Mouse (Mus musculus): ENCODE measurements around the gene Cmtr1.

Gene Cmtr1

GRCm38 (mm10) chr17:29669936-29670335 is 9.5 kb downstream of the Cmtr1 start:
- no peak for DNase-seq (ENCODE audit: low spot score)

- DNase-seq (ENCODE audit: low spot score): no peak
These were observed 10.6 kb downstream of the Cmtr1 start for GRCm38 (mm10) chr17:29671021-29671420.

GRCm38 (mm10) chr17:29673325-29673724 is 12.9 kb downstream of the Cmtr1 start:
- no peak for DNase-seq (ENCODE audit: low spot score)

- DNase-seq (ENCODE audit: low spot score): no peak
These were observed 18.1 kb downstream of the Cmtr1 start for GRCm38 (mm10) chr17:29678526-29678925.

DNA sequence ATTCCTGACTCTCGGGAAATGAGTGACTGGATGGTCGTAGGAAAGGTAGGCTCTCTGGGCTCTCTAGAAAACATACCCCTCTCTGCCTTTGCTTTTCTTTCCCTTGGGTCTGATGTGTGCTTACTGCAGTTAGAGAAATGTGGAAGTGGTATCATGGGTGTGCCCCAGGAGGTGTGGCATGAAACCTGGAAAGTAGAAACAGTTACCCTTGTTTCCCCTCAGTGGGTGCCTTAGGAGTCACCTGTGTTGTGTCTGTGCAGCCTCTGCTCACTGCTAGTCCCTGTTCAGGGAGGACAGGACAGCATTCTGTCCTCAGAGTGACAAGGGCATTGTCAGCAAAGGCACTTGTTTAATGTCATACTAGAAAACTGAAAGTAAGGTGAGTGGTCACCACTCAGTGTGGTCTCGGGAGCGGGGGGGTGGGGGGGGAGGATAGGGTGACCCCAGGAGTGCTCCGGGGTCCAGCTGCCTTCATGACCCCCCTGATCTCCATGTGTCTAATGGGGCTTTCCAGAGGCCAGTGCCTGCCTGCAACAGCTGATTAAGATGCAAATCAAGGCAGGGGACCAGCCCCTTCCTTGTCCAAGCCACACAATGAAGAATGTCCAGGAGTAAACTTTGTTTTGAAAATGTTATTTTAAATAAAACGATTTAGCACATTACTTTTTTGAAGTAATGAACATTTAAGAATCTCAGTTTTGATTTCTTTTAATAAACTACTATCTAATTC is 18.8 kb downstream of the Cmtr1 start:
- no peak for DNase-seq (ENCODE audit: low spot score)

DNA sequence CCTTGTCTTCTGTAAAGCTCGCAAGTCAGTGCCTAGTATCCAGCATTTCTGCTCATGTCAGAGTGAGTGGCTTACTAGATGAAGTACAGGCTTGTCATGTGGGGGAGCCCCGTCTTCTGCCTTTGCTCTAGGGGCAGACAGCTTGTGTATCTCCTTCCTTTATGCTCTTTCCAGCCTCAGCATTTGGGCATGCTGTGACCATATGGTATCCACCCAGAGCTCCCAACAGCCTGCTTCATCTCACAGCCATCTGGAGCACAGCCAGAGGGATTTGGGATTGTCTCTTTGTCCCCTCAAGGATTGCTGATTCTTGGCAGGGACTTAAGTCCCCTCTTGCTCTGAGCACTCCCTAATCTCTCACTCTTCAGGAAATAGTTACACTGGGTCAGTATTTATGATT is 19.8 kb downstream of the Cmtr1 start:
- no peak for DNase-seq (ENCODE audit: low spot score)

DNA sequence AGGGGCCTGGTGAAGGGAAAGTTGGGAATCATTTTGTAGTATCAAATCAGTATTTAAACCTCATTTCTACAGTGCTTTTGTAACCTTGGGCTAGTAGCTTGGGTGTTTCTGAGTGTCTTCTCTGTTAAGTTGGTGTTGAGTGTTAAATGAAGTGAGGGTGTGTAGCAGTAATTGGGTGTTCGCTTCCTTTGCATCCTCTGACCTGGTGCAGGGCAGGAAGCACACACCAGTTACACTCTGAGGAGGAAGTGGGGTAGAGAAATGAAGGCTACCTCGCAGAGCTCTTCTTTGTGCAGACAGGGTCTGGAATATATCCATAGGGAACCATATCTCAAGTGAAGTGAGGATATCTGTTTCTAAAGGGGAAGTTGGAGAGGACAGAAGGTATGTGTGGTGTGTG is 20.5 kb downstream of the Cmtr1 start:
- no peak for DNase-seq (ENCODE audit: low spot score)

DNA sequence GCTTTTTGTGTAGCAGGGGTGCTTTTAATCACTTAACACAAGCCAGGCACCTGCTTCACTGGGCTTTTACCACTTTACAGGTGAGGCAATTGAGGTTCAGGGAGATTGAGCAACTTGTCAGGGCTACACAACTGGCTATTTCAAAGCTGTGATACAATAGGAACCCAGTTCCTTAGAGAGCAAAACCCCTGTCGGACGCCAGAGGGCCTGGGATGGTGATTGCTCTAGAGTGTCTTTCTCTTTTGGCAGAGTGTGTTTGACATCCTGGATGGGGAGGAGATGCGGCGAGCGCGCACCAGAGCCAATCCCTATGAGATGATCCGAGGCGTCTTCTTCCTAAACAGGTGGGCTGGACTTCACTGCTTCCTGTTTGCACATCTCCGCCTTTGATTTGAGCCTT is 21.3 kb downstream of the Cmtr1 start:
- DNase-seq (ENCODE audit: low spot score): no peak

DNA sequence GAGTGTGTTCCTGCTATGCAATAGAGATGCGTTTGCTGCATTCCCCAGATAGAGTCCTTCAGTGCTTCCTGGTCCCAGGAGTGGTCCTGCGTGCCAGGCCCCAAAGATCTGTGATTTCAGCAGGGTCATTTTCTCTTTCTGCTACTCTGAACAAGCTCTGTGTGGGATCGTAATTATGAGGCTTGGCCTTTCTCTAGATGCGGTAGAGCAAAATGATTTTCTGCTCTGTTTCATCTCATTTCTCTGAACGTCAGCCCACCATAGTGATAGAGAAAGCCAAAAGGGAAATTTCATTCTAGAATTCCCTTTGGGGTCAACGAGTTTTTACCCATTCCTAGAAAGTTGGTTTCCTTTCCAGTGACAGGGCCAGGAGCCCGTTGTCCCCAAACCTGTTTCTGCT is 21.9 kb downstream of the Cmtr1 start:
- no peak for DNase-seq (ENCODE audit: low spot score)

DNA sequence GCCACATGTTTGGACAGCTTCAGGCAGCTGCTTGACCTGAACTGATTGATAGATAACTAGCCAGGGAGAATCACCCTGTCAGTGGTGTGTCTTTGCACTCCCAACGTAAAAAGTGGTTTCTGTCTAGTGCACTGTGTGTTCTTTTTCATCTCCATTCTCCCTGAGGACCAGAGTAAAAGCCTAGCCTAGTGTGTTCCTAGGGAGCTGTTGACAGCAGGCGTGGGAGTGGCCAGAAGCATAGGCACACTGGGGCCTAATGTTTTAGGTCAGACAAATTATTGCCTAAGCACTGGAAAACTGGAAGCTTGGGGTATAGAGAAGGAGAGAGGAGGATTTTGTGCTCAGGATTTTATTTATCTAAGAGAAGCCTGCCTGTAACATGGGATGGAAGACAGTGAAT is 22.7 kb downstream of the Cmtr1 start:
- DNase-seq (ENCODE audit: low spot score): no peak

DNA sequence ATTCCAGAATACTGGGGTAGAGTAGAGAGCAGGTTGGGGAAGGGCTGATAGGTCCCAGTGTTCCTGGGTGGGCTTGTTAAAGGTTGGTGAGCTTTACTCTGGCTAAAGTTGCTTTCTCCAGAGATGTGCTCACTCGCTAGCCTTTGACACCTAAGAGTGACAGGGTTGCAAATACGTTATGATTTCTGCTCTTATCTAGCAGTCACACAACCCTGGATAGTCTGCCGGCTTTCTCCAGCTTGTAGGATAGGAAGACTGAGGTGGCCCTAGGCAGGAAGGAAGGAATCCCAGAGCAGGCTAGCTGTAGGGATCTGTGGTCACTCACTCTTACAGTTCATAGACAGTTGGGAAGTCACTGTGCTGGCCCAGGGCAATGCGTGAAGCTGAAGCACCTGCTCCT is 23.9 kb downstream of the Cmtr1 start:
- DNase-seq (ENCODE audit: low spot score): no peak

DNA sequence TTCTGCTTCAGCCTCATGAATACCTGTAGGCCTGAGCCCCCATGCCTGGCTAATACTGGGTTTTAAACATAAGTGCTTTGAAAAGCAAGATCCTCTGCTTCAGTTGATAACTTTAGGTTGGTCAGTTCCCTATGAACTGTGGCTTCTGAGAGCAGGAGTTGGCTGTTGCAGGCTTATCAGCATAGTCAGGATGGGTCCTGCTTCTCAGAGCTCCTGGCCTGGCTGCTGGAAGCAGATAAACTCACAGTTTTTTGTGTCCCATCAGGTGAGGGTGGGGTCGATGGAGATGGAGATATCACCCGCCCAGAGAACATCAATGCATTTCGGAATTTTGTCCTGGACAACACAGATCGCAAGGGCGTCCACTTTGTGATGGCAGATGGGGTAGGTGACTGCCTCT is 26.4 kb downstream of the Cmtr1 start:
- DNase-seq (ENCODE audit: low spot score): no peak

- no peak for DNase-seq (ENCODE audit: low spot score)
These were observed 27.0 kb downstream of the Cmtr1 start for GRCm38 (mm10) chr17:29687373-29687772.

GRCm38 (mm10) chr17:29688610-29689009 is 28.2 kb downstream of the Cmtr1 start:
- no peak for DNase-seq (ENCODE audit: low spot score)

DNA sequence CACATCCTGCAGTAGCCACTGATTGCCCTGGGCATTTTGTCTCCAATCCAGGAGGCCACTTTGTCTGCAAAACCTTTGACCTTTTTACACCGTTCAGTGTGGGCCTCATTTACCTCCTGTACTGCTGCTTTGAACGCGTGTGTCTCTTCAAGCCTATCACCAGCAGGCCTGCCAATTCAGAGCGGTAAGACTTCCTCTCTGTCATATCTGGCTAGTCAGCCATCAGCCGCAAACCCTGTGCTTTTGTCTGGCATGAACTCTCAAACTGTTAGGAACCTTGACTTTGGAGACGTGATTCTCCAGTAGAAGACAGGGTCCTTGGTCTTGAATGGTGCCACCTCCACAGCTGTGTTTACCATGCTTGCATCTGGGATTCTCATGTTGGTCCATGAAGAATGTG is 29.9 kb downstream of the Cmtr1 start:
- no peak for DNase-seq (ENCODE audit: low spot score)

DNA sequence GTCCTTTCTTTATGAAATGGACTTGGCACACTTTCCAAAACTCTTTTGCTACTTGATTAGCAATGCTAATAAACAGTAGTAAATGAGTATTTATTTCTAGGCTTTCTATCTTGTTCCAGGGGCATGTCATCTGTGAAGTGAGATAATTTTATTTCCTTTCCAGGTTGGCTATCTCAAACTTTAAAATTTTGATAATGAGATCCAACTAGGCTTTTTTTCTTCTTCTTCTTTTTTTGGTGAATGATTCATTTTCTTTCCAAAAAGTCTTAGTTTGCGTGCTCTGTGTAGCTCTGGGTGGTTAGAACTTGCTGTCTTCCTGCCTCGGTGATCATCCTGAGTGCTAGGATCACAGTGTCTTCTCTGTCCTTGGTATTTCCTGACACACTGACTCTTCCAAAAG is 32.4 kb downstream of the Cmtr1 start:
- no peak for DNase-seq (ENCODE audit: low spot score)

DNA sequence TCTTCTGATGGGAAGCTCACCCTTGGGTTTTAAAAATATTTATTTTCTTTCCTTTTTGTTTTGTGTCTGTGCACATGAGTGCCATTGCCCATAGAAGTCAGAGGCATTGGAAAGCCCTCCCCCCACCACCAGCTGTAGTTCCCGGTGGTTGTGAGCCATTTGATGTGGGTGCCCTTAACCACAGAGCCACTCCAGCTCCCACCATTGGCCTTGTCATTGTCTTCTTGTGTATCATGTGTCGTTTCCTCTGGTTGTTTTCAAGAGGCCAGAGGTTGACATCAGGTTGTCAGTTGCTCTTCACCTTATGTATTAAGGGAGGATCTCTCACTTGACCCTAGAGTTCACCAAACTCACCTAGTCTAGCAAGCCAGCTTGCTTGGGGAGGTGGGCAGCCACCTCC is 33.2 kb downstream of the Cmtr1 start:
- no peak for DNase-seq (ENCODE audit: low spot score)

GRCm38 (mm10) chr17:29694516-29694915 is 34.1 kb downstream of the Cmtr1 start:
- no peak for DNase-seq (ENCODE audit: low spot score)

GRCm38 (mm10) chr17:29696940-29697339 is 36.5 kb downstream of the Cmtr1 start:
- DNase-seq (ENCODE audit: low spot score): no peak

GRCm38 (mm10) chr17:29698421-29698820 is 38.0 kb downstream of the Cmtr1 start:
- no peak for DNase-seq (ENCODE audit: low spot score)

- no peak for DNase-seq (ENCODE audit: low spot score)
These were observed 40.2 kb downstream of the Cmtr1 start for GRCm38 (mm10) chr17:29700573-29700972.

- no peak for DNase-seq (ENCODE audit: low spot score)
These were observed 42.7 kb downstream of the Cmtr1 start for GRCm38 (mm10) chr17:29702938-29703710.

- no peak for DNase-seq (ENCODE audit: low spot score)
These were observed 44.4 kb downstream of the Cmtr1 start for GRCm38 (mm10) chr17:29704781-29705180.

DNA sequence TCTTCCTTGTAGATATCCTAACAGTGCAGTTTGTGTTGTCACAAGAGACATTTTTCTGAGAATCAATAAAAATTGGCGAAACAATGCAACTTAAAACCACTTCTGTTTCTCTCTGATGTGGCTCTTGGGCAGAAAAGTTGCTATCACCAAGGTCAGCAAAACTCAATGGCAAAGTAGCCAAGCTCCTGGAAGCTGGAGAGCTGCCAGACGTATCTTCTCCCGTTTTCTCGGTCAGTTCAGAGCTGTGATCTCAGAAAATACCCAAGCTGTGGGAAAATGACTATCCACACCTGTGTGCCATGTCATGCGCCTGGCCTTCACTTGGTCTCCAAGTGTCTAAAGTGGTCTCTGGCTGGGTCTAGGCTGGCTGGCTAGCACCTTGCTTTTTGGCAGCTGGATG is 45.5 kb downstream of the Cmtr1 start:
- no peak for DNase-seq (ENCODE audit: low spot score)

Measured in urinary bladder, postnatal 25 days (tissue).